Mouse (Mus musculus): ENCODE measurements at regions not wholly inside any gene's neighbourhood (a gene's known extent, or its start where the extent isn't known, plus 50 kb on each side); places are given as distances from the start of the nearest gene placed in this dataset.

DNA sequence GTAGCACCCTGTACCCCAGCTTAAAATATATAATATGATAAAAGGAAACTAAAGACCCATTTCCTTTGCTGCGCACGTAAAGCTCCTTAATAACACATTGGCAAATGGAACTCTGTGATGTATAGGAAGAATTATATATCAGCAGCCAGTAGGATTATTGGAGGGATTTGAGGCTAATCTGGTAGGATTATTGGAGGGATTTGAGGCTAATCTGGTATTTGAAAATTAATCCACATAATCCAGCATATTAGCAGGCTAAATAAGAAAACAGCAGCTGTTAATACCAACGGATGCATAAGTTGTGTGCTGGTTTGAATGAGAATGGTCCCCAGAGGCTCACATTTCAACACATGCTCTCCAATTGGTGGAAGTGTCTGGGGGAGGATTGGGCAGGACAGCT lies 80.3 kb downstream of the Ramp3 start:
- Histone ChIP-seq H3K4me1 (ENCODE audit: control insufficient read depth in 2 of 2, insufficient read depth in 2 of 2, low read length in 2 of 2, poor library complexity in 1 of 2) (no peaks in the 10 kb centered on the region), H3K27ac (ENCODE audit: insufficient read depth, low read depth, low read length, poor library complexity, severe bottlenecking) (no peak overlapping the region), H3K4me3 (ENCODE audit: insufficient read depth in 1 of 2, low read depth in 1 of 2, low read length in 2 of 2, poor library complexity in 1 of 2, severe bottlenecking in 1 of 2) (no peak overlapping the region), H3K36me3 (ENCODE audit: control insufficient read depth, insufficient read depth, low read length, poor library complexity, severe bottlenecking) (no peaks in the 10 kb centered on the region), H3K9ac (ENCODE audit: insufficient read depth, low read depth, low read length, poor library complexity, severe bottlenecking) (no peak overlapping the region), H3K9me3 (ENCODE audit: control insufficient read depth, insufficient read depth, low read depth, low read length) (no peaks in the 10 kb centered on the region)
- no peak for DNase-seq (ENCODE audit: low read depth, low spot score)
- in situ Hi-C loops (cut with MboI; ENCODE audit: low sequenced_read_pairs in 2 of 2, unreplicated experiment in 2 of 2): no loop called here
- TF ChIP-seq ZC3H11A (IDR thresholded peaks at IDR 0.05; ENCODE audit: borderline replicate concordance, low read depth, low read length) (no peak), ZNF384 (IDR thresholded peaks at IDR 0.05; ENCODE audit: low read depth, low read length) (no peak), MAFK (IDR thresholded peaks at IDR 0.05; ENCODE audit: insufficient read depth, low read depth, low read length) (no peak), CHD2 (IDR thresholded peaks at IDR 0.05; ENCODE audit: low read depth, low read length) (no peak), HCFC1 (IDR thresholded peaks at IDR 0.05; ENCODE audit: borderline replicate concordance, insufficient read depth, low read length) (no peak)

DNA sequence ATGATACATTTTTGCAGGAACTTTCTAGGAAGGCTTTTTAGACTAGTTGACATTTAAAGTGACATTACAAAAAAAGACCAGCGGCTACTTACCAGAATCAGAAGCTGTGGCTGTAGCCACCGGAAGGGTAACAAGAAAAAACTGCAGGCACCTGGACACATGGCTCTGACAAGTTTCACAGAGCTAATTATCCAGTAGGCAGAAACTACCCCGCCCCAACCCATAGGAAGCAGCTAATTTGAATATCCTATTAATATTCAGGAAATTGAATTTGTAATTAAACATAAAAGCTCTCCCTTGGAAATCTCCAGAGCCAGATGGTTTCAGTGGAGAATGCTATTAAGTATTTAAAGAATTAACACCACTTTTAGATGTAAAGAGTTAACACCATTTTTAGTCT lies 79.8 kb downstream of the Ramp3 start:
- no peak for TF ChIP-seq ZC3H11A (IDR thresholded peaks at IDR 0.05; ENCODE audit: borderline replicate concordance, low read depth, low read length)
- no peak for TF ChIP-seq MAFK (IDR thresholded peaks at IDR 0.05; ENCODE audit: insufficient read depth, low read depth, low read length)
- TF ChIP-seq CHD2 (IDR thresholded peaks at IDR 0.05; ENCODE audit: low read depth, low read length): no peak
- no peak for TF ChIP-seq ZNF384 (IDR thresholded peaks at IDR 0.05; ENCODE audit: low read depth, low read length)
- no peak for TF ChIP-seq HCFC1 (IDR thresholded peaks at IDR 0.05; ENCODE audit: borderline replicate concordance, insufficient read depth, low read length)
- no peak overlapping the region for H3K27ac ChIP-seq (ENCODE audit: insufficient read depth, low read depth, low read length, poor library complexity, severe bottlenecking)
- in situ Hi-C loops (cut with MboI; ENCODE audit: low sequenced_read_pairs in 2 of 2, unreplicated experiment in 2 of 2): no loop called here
- H3K36me3 ChIP-seq (ENCODE audit: control insufficient read depth, insufficient read depth, low read length, poor library complexity, severe bottlenecking): no peaks in the 10 kb centered on the region
- H3K9me3 ChIP-seq (ENCODE audit: control insufficient read depth, insufficient read depth, low read depth, low read length): no peaks in the 10 kb centered on the region
- H3K4me3 ChIP-seq (ENCODE audit: insufficient read depth in 1 of 2, low read depth in 1 of 2, low read length in 2 of 2, poor library complexity in 1 of 2, severe bottlenecking in 1 of 2): no peak overlapping the region
- no peak overlapping the region for H3K9ac ChIP-seq (ENCODE audit: insufficient read depth, low read depth, low read length, poor library complexity, severe bottlenecking)
- no peak for DNase-seq (ENCODE audit: low read depth, low spot score)
- no peaks in the 10 kb centered on the region for H3K4me1 ChIP-seq (ENCODE audit: control insufficient read depth in 2 of 2, insufficient read depth in 2 of 2, low read length in 2 of 2, poor library complexity in 1 of 2)

DNA sequence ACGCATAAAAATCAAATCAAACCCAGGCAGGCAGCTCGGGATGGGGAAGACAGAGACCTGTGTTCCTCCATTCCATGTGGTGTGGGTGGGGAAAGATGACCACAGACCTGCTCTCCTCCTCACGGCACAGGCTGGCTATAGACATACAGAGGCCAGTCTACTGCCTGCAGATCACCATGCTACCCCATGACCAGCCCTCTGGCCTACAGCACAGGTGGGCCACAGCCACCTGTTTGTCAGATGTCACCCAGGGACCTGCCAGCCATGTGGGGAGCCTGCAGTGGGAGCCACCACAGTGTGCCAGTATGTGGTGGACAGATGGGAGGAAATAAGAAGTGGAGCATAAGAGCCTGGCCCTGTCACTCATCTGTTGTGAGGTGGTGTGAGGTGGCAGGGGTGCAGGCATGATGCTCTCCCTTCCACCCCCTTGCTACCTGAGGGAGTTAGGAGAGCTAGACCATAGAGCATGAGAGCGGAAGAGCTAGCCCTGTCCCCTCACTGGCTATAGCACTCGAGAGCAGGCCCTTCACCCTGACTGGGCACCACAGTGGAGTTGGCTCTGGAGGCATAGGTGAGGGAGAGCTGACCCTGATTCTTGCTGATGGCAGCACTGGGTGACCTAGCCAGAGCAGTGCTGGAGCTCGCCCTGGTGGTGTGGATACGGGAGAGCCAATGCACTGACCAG lies 76.6 kb downstream of the Ramp3 start:
- TF ChIP-seq MAFK (IDR thresholded peaks at IDR 0.05; ENCODE audit: insufficient read depth, low read depth, low read length) (no peak), ZNF384 (IDR thresholded peaks at IDR 0.05; ENCODE audit: low read depth, low read length) (no peak), CHD2 (IDR thresholded peaks at IDR 0.05; ENCODE audit: low read depth, low read length) (no peak), HCFC1 (IDR thresholded peaks at IDR 0.05; ENCODE audit: borderline replicate concordance, insufficient read depth, low read length) (no peak), ZC3H11A (IDR thresholded peaks at IDR 0.05; ENCODE audit: borderline replicate concordance, low read depth, low read length) (no peak)
- H3K9me3 ChIP-seq (ENCODE audit: control insufficient read depth, insufficient read depth, low read depth, low read length): no peaks in the 10 kb centered on the region
- H3K4me3 ChIP-seq (ENCODE audit: insufficient read depth in 1 of 2, low read depth in 1 of 2, low read length in 2 of 2, poor library complexity in 1 of 2, severe bottlenecking in 1 of 2): no peak overlapping the region
- no peak overlapping the region for H3K9ac ChIP-seq (ENCODE audit: insufficient read depth, low read depth, low read length, poor library complexity, severe bottlenecking)
- no peaks in the 10 kb centered on the region for H3K4me1 ChIP-seq (ENCODE audit: control insufficient read depth in 2 of 2, insufficient read depth in 2 of 2, low read length in 2 of 2, poor library complexity in 1 of 2)
- no peaks in the 10 kb centered on the region for H3K36me3 ChIP-seq (ENCODE audit: control insufficient read depth, insufficient read depth, low read length, poor library complexity, severe bottlenecking)
- no peak for DNase-seq (ENCODE audit: low read depth, low spot score)
- H3K27ac ChIP-seq (ENCODE audit: insufficient read depth, low read depth, low read length, poor library complexity, severe bottlenecking): no peak overlapping the region; the same call in 1 of the 2 replicates
- in situ Hi-C loops (cut with MboI; ENCODE audit: low sequenced_read_pairs in 2 of 2, unreplicated experiment in 2 of 2): no loop called here

GRCm38 (mm10) chr11:6731505-6731904 lies 73.2 kb downstream of the Ramp3 start:
- H3K27ac ChIP-seq (ENCODE audit: insufficient read depth, low read depth, low read length, poor library complexity, severe bottlenecking): no peak overlapping the region
- H3K4me1 ChIP-seq (ENCODE audit: control insufficient read depth in 2 of 2, insufficient read depth in 2 of 2, low read length in 2 of 2, poor library complexity in 1 of 2): no peaks in the 10 kb centered on the region
- H3K4me3 ChIP-seq (ENCODE audit: insufficient read depth in 1 of 2, low read depth in 1 of 2, low read length in 2 of 2, poor library complexity in 1 of 2, severe bottlenecking in 1 of 2): no peak overlapping the region
- no peak for TF ChIP-seq CHD2 (IDR thresholded peaks at IDR 0.05; ENCODE audit: low read depth, low read length)
- TF ChIP-seq ZNF384 (IDR thresholded peaks at IDR 0.05; ENCODE audit: low read depth, low read length): no peak
- no peak for TF ChIP-seq ZC3H11A (IDR thresholded peaks at IDR 0.05; ENCODE audit: borderline replicate concordance, low read depth, low read length)
- no peak for TF ChIP-seq MAFK (IDR thresholded peaks at IDR 0.05; ENCODE audit: insufficient read depth, low read depth, low read length)
- TF ChIP-seq HCFC1 (IDR thresholded peaks at IDR 0.05; ENCODE audit: borderline replicate concordance, insufficient read depth, low read length): no peak
- in situ Hi-C loops (cut with MboI; ENCODE audit: low sequenced_read_pairs in 2 of 2, unreplicated experiment in 2 of 2): no loop called here
- no peak overlapping the region for H3K9ac ChIP-seq (ENCODE audit: insufficient read depth, low read depth, low read length, poor library complexity, severe bottlenecking)
- H3K36me3 ChIP-seq (ENCODE audit: control insufficient read depth, insufficient read depth, low read length, poor library complexity, severe bottlenecking): no peaks in the 10 kb centered on the region
- DNase-seq (ENCODE audit: low read depth, low spot score): no peak
- no peaks in the 10 kb centered on the region for H3K9me3 ChIP-seq (ENCODE audit: control insufficient read depth, insufficient read depth, low read depth, low read length)

All from ES-E14 (cell line).